Comparison of ENCODE assay signal across 23 mouse cellular contexts in the genomic region with DNA sequence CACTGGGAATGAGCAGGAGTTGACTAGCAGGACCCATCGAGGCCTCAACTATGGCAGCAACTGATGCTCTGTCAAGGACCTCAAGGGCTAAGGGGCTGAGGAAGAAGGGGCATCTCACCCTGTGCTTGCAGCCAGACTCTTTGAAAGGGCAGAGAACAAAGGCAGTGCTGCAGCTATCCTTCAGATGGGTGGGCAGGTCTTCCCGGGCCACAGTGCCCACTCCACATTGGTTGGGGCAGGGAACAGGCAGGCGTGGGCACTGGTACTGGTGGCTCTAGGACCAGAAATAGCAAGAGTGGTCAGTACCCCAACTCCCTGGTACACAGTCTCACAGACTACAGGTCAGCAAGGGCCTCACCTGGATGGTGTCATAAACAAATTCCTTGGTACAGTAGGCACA. TPM values are rescaled to one million over a fixed set of nuclear protein-coding genes. Genes with fewer than 3 reads are reported as not detected.
DNase-seq lines count a peak whose midpoint lies in the region; ATAC-seq and TF ChIP-seq lines count a peak whose summit lies in the region.
"Had no signal": no experiment of that assay in that cellular context is flagged by ENCODE, and none has a peak within 500 bp of the region (broad histone marks: within the 10 kb centered on the region; RNA-seq: fewer than 3 reads in every experiment).

No protein-coding gene starts in this region.

- peak; percentile 89 for DNase-seq in heart, adult 11 months
- DNase-seq in kidney, postnatal 0 days (ENCODE audit: low spot score): no peak
- no peak for DNase-seq in kidney, postnatal 36 days
- no peak for DNase-seq in neural tube, embryonic 10.5 days (ENCODE audit: extremely low spot score, low spot score)
- DNase-seq in layer of hippocampus, adult 18-20 months (ENCODE audit: low spot score in 2 of 2): no peak
- DNase-seq: adrenal gland, postnatal 25 days; cerebellum, adult 9-10 months; forebrain, postnatal 0 days; heart, adult 2 months; kidney, adult 18-20 months; kidney, postnatal 14 days; retina, postnatal 1 day; right cerebral cortex, postnatal 25 days; spleen, adult 18-20 months; thymus, postnatal 25 days had no signal

- H3K79me2 ChIP-seq in myocyte (ENCODE audit: control insufficient read depth, insufficient read depth): peaks cover 64% of the 10 kb centered on the region

- no peak overlapping the region; the same call in 1 of the 2 replicates for H3K9ac ChIP-seq in heart, embryonic 11.5 days (ENCODE audit: low read depth, low read length)
- H3K9ac ChIP-seq in kidney, postnatal 0 days (ENCODE audit: low read depth, low read length): no peak overlapping the region
- H3K9ac ChIP-seq in neural tube, embryonic 13.5 days: peak overlapping the region; percentile 22; the same call in 1 of the 2 replicates
- H3K9ac ChIP-seq: forebrain, postnatal 0 days; lung, embryonic 15.5 days; neural tube, embryonic 12.5 days had no signal

- no peaks in the 10 kb centered on the region for H3K9me3 ChIP-seq in heart, embryonic 11.5 days (replicated peaks; ENCODE audit: control insufficient read depth, low read length)
- no peaks in the 10 kb centered on the region for H3K9me3 ChIP-seq in kidney, postnatal 0 days (replicated peaks; ENCODE audit: low read length)
- no peaks in the 10 kb centered on the region for H3K9me3 ChIP-seq in neural tube, embryonic 13.5 days
- H3K9me3 ChIP-seq: lung, embryonic 15.5 days; neural tube, embryonic 12.5 days had no signal

- 93% methylated on average over 3 of the region's 3 CpGs for WGBS in heart, embryonic 11.5 days (ENCODE audit: insufficient replicate concordance)
- WGBS in kidney, postnatal 0 days: 85% methylated on average over 3 of the region's 3 CpGs
- WGBS in neural tube, embryonic 13.5 days: 97% methylated on average over 3 of the region's 3 CpGs

- TF ChIP-seq POLR2A in myocyte (IDR thresholded peaks at IDR 0.05; ENCODE audit: insufficient read length, low read depth): peak; percentile 6

- no peaks in the 10 kb centered on the region for H3K27me3 ChIP-seq in heart, embryonic 11.5 days (ENCODE audit: control insufficient read depth, insufficient read depth, low read length)
- H3K27me3 ChIP-seq in kidney, postnatal 0 days (ENCODE audit: insufficient read depth, low read length): no peaks in the 10 kb centered on the region
- H3K27me3 ChIP-seq in neural tube, embryonic 13.5 days: no peaks in the 10 kb centered on the region
- no peaks in the 10 kb centered on the region for H3K27me3 ChIP-seq in myocyte (ENCODE audit: control insufficient read depth, insufficient read depth, insufficient read length)
- H3K27me3 ChIP-seq: lung, embryonic 15.5 days; neural tube, embryonic 12.5 days had no signal

- no peak overlapping the region for H3ac ChIP-seq in myocyte (ENCODE audit: control insufficient read depth, insufficient read length)

- H3K4me1 ChIP-seq in heart, embryonic 11.5 days (ENCODE audit: control insufficient read depth, insufficient read depth, low read length): peaks cover 24% of the 10 kb centered on the region
- peaks cover 25% of the 10 kb centered on the region; the same call in 1 of the 2 replicates for H3K4me1 ChIP-seq in kidney, postnatal 0 days (replicated peaks; ENCODE audit: insufficient read depth, low read length)
- peaks cover 67% of the 10 kb centered on the region for H3K4me1 ChIP-seq in neural tube, embryonic 13.5 days (replicated peaks)

- ATAC-seq in heart, embryonic 11.5 days (replicated peaks; ENCODE audit: insufficient number of reproducible peaks, low FRiP score, low TSS enrichment): no peak
- ATAC-seq in kidney, postnatal 0 days (replicated peaks; ENCODE audit: low FRiP score, low read depth): no peak
- ATAC-seq in neural tube, embryonic 13.5 days (ENCODE audit: low read depth): no peak
- ATAC-seq: forebrain, postnatal 0 days had no signal

- H3K36me3 ChIP-seq in heart, embryonic 11.5 days (ENCODE audit: control insufficient read depth, insufficient read depth, low read length): peaks cover 37% of the 10 kb centered on the region
- H3K36me3 ChIP-seq in kidney, postnatal 0 days (ENCODE audit: insufficient read depth, low read length): peaks cover 34% of the 10 kb centered on the region
- H3K36me3 ChIP-seq in neural tube, embryonic 13.5 days: peaks cover 67% of the 10 kb centered on the region
- peaks cover 40% of the 10 kb centered on the region for H3K36me3 ChIP-seq in myocyte (ENCODE audit: control insufficient read depth, insufficient read depth)

- H3K4me3 ChIP-seq in heart, embryonic 11.5 days (ENCODE audit: low read depth, low read length): no peak overlapping the region
- H3K4me3 ChIP-seq in kidney, postnatal 0 days (replicated peaks; ENCODE audit: low read depth, low read length): no peak overlapping the region
- H3K4me3 ChIP-seq in neural tube, embryonic 13.5 days: no peak overlapping the region
- H3K4me3 ChIP-seq in myocyte: peak overlapping the region; percentile 100
- H3K4me3 ChIP-seq: heart, adult 2 months; lung, embryonic 15.5 days had no signal

- H3K27ac ChIP-seq in heart, embryonic 11.5 days (ENCODE audit: low read depth, low read length): no peak overlapping the region
- H3K27ac ChIP-seq in kidney, postnatal 0 days: peak overlapping the region; percentile 19; the same call in 1 of the 2 replicates
- H3K27ac ChIP-seq in neural tube, embryonic 13.5 days (replicated peaks): no peak overlapping the region
- H3K27ac ChIP-seq: heart, adult 2 months; lung, embryonic 15.5 days; macrophage; neural tube, embryonic 12.5 days had no signal

- H3K4me2 ChIP-seq in heart, embryonic 11.5 days: no peak overlapping the region
- no peak overlapping the region for H3K4me2 ChIP-seq in kidney, postnatal 0 days (ENCODE audit: low read length)
- H3K4me2 ChIP-seq in neural tube, embryonic 13.5 days: no peak overlapping the region
- H3K4me2 ChIP-seq in myocyte (ENCODE audit: low read depth): peak overlapping the region; percentile 95
- H3K4me2 ChIP-seq: lung, embryonic 15.5 days; midbrain, embryonic 11.5 days; neural tube, embryonic 12.5 days had no signal

- no peak for TF ChIP-seq CTCF in kidney, postnatal 0 days (IDR thresholded peaks at IDR 0.05; ENCODE audit: low read depth)

TF ChIP-seq in myocyte, 11 proteins besides CTCF, POLR2A, EP300 and RAD21:
- TF ChIP-seq MAX (IDR thresholded peaks at IDR 0.05; ENCODE audit: low read depth) (no peak), MYOD1 (IDR thresholded peaks at IDR 0.05; ENCODE audit: control insufficient read depth in 1 of 3, insufficient read length in 2 of 3, low read depth in 2 of 3) (no peak), POLR2AphosphoS2 (IDR thresholded peaks at IDR 0.05; ENCODE audit: insufficient read length, low read depth) (peak; percentile 57)
TF ChIP-seq in myocyte: peak in this region for 1.

RNA-seq across cellular contexts. Expression of a gene that starts 4.7 kb away (rescaled TPM):
- 34.2 and 38.4 TPM in 2 replicates for polyA plus RNA-seq in heart, embryonic 11.5 days (2014; fragmentation: Nextera tagmentation; extraction: Ambion mirVana)
- 79.2 and 79.6 TPM in 2 replicates for polyA plus RNA-seq in kidney, postnatal 0 days (2015; fragmentation: Nextera tagmentation; extraction: Ambion mirVana)
- polyA plus RNA-seq in neural tube, embryonic 13.5 days (2015; fragmentation: Nextera tagmentation; extraction: Ambion mirVana): 128 and 131 TPM in 2 replicates
- polyA plus RNA-seq in myocyte (2012; fragmentation: generic; extraction: Trizol): 206 TPM
- total RNA-seq in layer of hippocampus, adult 18-20 months (2021): 1 to 10 TPM; 8.3 to 9.8 TPM

RNA-seq across cellular contexts. Expression of a gene that starts 15.8 kb away (rescaled TPM):
- polyA plus RNA-seq in heart, embryonic 11.5 days (2014; fragmentation: Nextera tagmentation; extraction: Ambion mirVana): 9.9 and 10.6 TPM in 2 replicates
- 18.2 and 19.9 TPM in 2 replicates for polyA plus RNA-seq in kidney, postnatal 0 days (2015; fragmentation: Nextera tagmentation; extraction: Ambion mirVana)
- 8.2 and 8.3 TPM in 2 replicates for polyA plus RNA-seq in neural tube, embryonic 13.5 days (2015; fragmentation: Nextera tagmentation; extraction: Ambion mirVana)
- polyA plus RNA-seq in myocyte (2012; fragmentation: generic; extraction: Trizol): 9.6 TPM
- total RNA-seq in layer of hippocampus, adult 18-20 months (2021): 1 to 10 TPM; 2.6 to 4.1 TPM

RNA-seq across cellular contexts. Expression of a gene that starts 15.8 kb away (rescaled TPM):
- 16.1 and 16.3 TPM in 2 replicates for polyA plus RNA-seq in heart, embryonic 11.5 days (2014; fragmentation: Nextera tagmentation; extraction: Ambion mirVana)
- polyA plus RNA-seq in kidney, postnatal 0 days (2015; fragmentation: Nextera tagmentation; extraction: Ambion mirVana): 43.4 and 46.6 TPM in 2 replicates
- 10.2 and 11.1 TPM in 2 replicates for polyA plus RNA-seq in neural tube, embryonic 13.5 days (2015; fragmentation: Nextera tagmentation; extraction: Ambion mirVana)
- polyA plus RNA-seq in myocyte (2012; fragmentation: generic; extraction: Trizol): 17.4 TPM
- 10 to 100 TPM; 16.8 to 17.5 TPM for total RNA-seq in layer of hippocampus, adult 18-20 months (2021)

RNA-seq across cellular contexts. Expression of a gene that starts 22.7 kb away (rescaled TPM):
- polyA plus RNA-seq in heart, embryonic 11.5 days (2014; fragmentation: Nextera tagmentation; extraction: Ambion mirVana): 1,064 and 1,178 TPM in 2 replicates
- 1,409 and 1,636 TPM in 2 replicates for polyA plus RNA-seq in kidney, postnatal 0 days (2015; fragmentation: Nextera tagmentation; extraction: Ambion mirVana)
- polyA plus RNA-seq in neural tube, embryonic 13.5 days (2015; fragmentation: Nextera tagmentation; extraction: Ambion mirVana): 930 and 991 TPM in 2 replicates
- 3,571 TPM for polyA plus RNA-seq in myocyte (2012; fragmentation: generic; extraction: Trizol)
- total RNA-seq in layer of hippocampus, adult 18-20 months (2021): 100 to 1,000 TPM; 770 to 803 TPM

RNA-seq across cellular contexts. Expression of a gene that starts 27.6 kb away (rescaled TPM):
- 62.2 and 62.5 TPM in 2 replicates for polyA plus RNA-seq in heart, embryonic 11.5 days (2014; fragmentation: Nextera tagmentation; extraction: Ambion mirVana)
- 129 and 131 TPM in 2 replicates for polyA plus RNA-seq in kidney, postnatal 0 days (2015; fragmentation: Nextera tagmentation; extraction: Ambion mirVana)
- polyA plus RNA-seq in neural tube, embryonic 13.5 days (2015; fragmentation: Nextera tagmentation; extraction: Ambion mirVana): 58.8 and 60.3 TPM in 2 replicates
- polyA plus RNA-seq in myocyte (2012; fragmentation: generic; extraction: Trizol): 88.8 TPM
- 10 to 100 TPM; 22.5 to 25.8 TPM for total RNA-seq in layer of hippocampus, adult 18-20 months (2021)
- total RNA-seq: monocyte, adult 5-6 weeks had no signal
